Mouse (Mus musculus) C2C12 (cell line): ENCODE measurements at regions not wholly inside any gene's neighbourhood (a gene's known extent, or its start where the extent isn't known, plus 50 kb on each side); places are given as distances from the start of the nearest gene placed in this dataset.

Experiments
- CEBPB ChIP-seq: IDR thresholded peaks from one replicate; pipeline ENCODE4 v1.6.1; 2011; ENCODE audit warnings: low read depth, mild to moderate bottlenecking, control low read depth, moderate library complexity
- CTCF ChIP-seq: IDR thresholded peaks from one replicate; pipeline ENCODE4 v1.5.1; 2011; ENCODE audit not compliant: control insufficient read depth, insufficient read depth, insufficient read length
- USF1 ChIP-seq: IDR thresholded peaks from one replicate; pipeline ENCODE4 v1.6.1; 2011; ENCODE audit warnings: low read depth, mild to moderate bottlenecking, control low read depth, moderate library complexity

- TF ChIP-seq CTCF (no peak), CEBPB (no peak), USF1 (no peak)
Measured at GRCm38 (mm10) chr3:38207867-38208266, 276.8 kb downstream of the Ankrd50 start.
